Mouse (Mus musculus): ENCODE results near the gene Sec14l2. TPM values are rescaled to one million over a fixed set of nuclear protein-coding genes. Genes with fewer than 3 reads are reported as not detected.

Gene Sec14l2
- polyA plus RNA-seq, 1 experiment = 5.9 TPM

DNA sequence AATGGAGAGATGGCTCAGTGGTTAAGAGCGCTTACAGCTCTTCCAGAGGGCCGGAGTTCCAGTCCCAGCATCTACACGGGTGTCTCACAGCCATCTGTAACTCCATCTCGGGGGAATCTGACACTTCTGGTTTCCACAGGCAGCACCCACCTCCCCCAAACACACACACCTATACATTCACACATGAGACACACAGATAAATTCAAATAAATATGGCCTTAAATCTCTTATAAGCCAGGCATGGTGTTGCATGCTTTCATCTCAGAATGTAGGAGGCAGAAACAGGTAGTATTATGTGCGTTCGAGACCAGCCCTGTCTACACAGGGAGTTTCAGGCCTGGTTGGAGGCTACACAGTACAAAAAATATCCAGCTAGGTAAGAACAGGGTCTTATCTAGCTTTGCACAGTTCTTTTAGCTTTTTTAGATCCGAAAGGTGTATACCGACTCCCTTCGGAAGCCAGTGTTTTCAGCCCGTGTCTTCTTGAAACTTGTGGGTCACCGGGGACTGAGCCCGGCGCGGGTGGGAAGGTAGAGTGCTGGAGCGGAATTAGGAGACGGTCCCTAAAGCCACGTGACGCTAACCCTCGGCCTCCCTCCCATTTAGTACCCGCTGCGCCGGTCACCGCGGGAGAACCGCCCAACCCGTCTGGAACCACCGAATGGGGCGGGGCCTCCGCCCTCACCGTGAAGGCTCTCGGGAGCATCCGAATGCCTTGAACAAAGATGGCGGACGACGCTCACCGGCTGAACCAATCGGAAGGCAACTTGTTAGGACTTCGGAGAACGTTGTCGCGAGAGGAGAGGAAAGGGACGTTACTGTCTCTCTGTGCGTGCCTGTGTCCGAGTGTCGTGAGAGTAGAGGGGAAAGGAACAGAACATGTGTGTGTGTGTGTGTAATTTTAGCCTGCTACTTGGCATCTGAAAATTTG, 26.9 kb downstream of the Sec14l2 start:
- peak; percentile 34; the same call in 1 of the 2 replicates for TF ChIP-seq POLR2A (IDR thresholded peaks at IDR 0.05; ENCODE audit: borderline replicate concordance, extremely low read depth, insufficient read depth, insufficient read length, poor library complexity, severe bottlenecking)
- no peak for TF ChIP-seq CTCF (IDR thresholded peaks at IDR 0.05; ENCODE audit: borderline replicate concordance, extremely low read depth, insufficient read depth, insufficient read length)
- DNase-seq (ENCODE audit: low read depth) = peak; percentile 100

DNA sequence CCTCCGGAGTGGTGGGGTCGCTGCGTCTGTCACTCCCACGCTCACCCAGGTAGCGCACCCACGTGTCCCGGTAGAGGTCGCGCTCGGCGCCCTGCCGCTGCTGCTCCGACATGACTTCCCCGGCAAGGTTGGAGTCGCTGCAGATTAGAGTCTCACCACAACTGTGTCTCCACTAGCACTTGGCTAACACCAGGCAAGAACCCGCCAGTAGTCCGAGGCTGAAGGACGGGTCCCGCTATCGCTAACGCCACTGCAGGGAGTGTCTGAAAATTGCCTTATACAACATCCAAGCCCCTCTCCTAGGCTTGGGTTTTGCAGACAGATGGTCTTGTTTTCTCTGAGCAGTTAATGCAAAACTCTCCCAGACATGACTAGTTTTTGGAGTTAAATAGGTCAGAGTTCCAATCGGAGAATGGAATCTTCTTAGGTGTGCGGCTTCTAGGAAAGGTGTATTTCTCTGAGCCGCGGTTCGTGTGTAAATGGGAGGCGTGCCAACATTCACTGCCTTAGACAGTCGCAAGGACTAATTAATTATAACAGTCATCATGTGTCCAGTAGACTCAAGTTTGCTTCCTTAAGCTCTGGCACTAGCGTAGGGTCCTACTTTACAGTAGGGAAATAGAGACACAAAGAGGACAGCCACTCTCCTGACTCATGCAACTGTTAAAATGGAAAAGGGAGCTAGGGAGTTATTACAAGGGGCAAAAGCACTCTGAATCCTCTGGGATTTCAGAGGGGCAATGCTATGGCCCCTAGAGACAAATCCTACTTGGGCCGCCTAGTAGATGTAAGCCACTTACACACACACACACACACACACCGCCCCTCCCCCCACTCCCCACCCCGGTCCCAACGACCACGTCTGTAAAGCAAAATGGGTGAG, 27.8 kb downstream of the Sec14l2 start, which contains the start of gene Mtfp1:
Mtfp1 (minus strand) TSS at position 275 of the 883 bp plus-strand sequence.
- DNase-seq (ENCODE audit: low read depth) = peak; percentile 84
- TF ChIP-seq CTCF (IDR thresholded peaks at IDR 0.05; ENCODE audit: borderline replicate concordance, extremely low read depth, insufficient read depth, insufficient read length) (peak; percentile 8; the same call in 1 of the 2 replicates), POLR2A (IDR thresholded peaks at IDR 0.05; ENCODE audit: borderline replicate concordance, extremely low read depth, insufficient read depth, insufficient read length, poor library complexity, severe bottlenecking) (no peak)

DNA sequence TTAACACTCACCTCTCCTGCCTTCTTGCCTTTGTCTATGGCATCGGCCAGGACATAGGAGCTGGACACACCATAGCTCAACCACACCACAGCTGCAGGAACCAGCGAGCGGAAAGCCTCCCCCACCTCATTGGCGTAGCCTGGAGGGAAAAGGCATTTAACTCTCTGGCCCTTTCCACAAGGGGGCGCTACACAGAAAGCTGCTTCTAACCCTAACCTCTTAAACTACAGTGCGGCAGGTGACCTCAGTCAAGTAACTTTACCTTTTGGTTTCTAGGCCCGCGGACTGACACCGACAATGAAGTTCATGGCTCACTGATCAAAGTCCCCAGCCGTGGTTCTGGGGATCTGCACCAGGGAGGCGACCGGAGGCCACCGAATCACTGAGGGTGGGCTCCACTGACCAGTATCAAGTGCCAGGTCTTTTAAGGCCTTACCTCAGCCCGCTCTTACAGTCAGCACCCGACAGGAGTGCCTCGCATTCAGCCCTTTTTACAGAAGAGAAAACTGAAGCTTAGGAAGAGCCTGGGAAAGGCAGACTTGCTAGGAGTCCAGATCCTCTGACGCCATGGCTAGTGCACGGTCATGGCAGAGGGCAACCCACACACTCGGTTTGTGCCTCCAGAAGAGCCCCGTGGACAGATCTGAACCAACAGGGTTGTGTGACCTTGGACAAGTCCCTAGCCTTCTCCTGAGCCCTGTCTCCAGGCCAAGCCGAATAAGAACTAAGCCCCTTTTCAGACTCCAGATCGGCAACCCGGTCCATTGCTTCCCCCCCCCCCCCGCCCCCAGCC, 28.6 kb downstream of the Sec14l2 start:
- DNase-seq (ENCODE audit: low read depth) = peak; percentile 50
- TF ChIP-seq CTCF (IDR thresholded peaks at IDR 0.05; ENCODE audit: borderline replicate concordance, extremely low read depth, insufficient read depth, insufficient read length) (peak; percentile 62; the same call in 1 of the 2 replicates), POLR2A (IDR thresholded peaks at IDR 0.05; ENCODE audit: borderline replicate concordance, extremely low read depth, insufficient read depth, insufficient read length, poor library complexity, severe bottlenecking) (no peak)

DNA sequence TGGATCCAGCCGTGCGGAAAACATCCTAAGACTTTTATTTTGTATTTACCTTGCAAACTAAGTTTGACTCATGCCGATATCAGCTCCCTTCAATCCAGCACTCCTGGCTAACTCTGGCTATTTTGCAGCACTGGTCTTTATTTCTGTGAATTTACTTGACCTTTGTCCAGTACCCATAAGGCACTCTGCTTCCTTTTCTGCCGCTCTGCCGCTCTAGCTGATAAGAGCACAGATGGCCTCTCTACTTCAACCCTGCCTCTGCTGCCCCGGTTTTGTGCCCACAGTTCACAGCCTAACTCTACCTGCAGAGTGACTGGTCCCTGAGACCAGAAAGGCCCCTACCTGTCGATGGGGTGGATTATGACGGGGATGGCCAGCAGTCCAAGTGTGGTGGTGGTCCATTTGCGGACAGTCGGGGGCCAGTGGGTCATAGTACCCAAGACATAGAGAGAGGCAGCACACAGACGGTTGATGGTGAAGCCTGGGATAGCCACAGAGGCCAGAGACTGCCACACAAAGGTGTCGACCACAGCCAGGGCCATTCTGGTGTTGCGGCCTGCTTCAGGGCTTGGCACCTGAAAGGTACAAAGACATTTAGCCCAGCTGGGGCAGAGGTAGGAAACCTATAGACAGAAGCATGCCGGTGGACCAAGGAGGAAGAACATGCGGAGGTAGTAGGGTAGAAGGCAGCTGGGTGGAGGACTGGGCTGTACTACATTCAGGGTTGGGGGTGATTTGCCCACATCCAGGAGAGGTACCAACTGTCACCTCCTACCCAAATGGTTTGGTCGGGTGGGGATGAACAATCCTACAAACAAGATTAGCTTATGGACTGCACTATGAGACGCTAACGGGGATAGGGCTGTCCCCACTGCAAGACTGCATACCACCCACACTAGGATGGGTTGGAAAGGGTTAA, 29.5 kb downstream of the Sec14l2 start:
- TF ChIP-seq POLR2A (IDR thresholded peaks at IDR 0.05; ENCODE audit: borderline replicate concordance, extremely low read depth, insufficient read depth, insufficient read length, poor library complexity, severe bottlenecking) (no peak), CTCF (IDR thresholded peaks at IDR 0.05; ENCODE audit: borderline replicate concordance, extremely low read depth, insufficient read depth, insufficient read length) (no peak)
- peak; percentile 19 for DNase-seq (ENCODE audit: low read depth)

DNA sequence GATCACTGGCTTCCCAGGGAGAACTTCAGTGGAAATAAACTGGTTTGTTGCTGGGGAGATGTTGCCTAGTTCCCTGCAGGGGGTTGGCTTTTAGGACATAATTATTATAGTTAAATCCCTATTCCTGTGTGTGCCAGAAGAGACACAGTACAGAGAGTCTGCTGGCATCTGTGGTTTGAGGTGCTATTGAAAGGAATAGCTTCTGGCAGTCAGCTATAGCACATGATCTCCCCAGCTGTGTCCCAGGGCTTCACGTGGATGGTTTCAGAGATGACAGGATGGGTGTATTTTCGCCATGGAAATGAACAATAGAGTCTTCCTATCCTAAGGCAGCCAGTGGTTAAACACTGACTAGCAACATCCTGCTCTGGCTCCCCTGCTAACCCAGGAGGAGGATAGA, 35.9 kb downstream of the Sec14l2 start:
- peak; percentile 33 for DNase-seq (ENCODE audit: low read depth)
- TF ChIP-seq CTCF (IDR thresholded peaks at IDR 0.05; ENCODE audit: borderline replicate concordance, extremely low read depth, insufficient read depth, insufficient read length) (no peak), POLR2A (IDR thresholded peaks at IDR 0.05; ENCODE audit: borderline replicate concordance, extremely low read depth, insufficient read depth, insufficient read length, poor library complexity, severe bottlenecking) (no peak)

DNA sequence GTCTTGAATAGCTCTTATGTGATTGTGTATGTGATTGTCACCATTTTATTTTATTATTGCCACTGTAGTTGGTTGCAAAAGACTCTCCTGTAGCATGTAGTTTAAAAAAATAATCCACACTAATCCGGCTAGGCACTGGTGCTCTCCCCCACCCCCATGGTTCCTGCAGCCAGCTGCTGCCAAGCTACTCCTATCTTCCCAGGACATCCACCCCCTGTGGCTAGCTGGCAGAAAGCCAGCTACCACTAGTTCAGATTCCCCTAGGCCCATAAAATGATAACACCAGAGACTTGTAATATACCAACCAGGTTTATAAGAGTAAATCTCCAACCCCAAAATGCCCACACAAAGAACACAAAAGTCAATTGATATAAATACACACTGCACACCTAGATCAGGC, 37.0 kb downstream of the Sec14l2 start:
- no peak for TF ChIP-seq CTCF (IDR thresholded peaks at IDR 0.05; ENCODE audit: borderline replicate concordance, extremely low read depth, insufficient read depth, insufficient read length)
- TF ChIP-seq POLR2A (IDR thresholded peaks at IDR 0.05; ENCODE audit: borderline replicate concordance, extremely low read depth, insufficient read depth, insufficient read length, poor library complexity, severe bottlenecking) = no peak
- DNase-seq (ENCODE audit: low read depth) = peak; percentile 4

DNA sequence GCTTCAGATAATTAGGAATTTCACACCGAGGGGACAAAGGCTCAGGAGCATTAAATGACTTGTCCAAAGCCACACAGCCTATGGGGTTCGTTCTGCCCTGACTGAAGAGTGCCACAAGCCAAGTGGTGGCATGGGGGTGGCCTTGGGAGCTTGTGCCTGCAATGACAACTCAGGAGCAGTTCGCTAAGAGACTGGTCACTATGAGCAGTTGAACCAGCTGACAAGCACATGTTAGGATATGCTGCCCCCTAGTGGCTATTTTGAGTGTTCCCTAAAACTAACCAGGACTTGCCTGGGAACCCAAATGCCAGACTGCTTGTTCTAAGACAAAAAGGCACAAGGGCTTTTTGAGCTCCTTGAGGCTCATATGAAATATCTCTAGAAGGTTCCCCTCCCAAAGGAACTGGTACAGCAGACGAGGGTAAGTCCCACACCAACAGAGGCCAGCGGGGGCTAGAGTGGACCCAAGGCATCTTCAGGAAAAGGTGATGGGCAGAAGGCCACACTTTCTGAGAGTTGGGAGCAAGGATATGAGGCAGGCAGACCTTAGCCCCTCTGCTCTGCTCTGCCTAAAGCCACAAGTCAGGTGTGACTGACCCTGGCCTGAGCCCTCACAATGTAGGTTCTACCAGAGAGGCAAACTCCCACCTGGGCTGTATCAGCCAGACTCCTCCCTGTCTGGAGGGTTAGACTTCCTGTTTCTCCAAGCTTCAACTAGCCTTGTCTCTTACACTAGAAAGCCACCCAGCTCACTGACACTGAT, 39.7 kb downstream of the Sec14l2 start:
- TF ChIP-seq POLR2A (IDR thresholded peaks at IDR 0.05; ENCODE audit: borderline replicate concordance, extremely low read depth, insufficient read depth, insufficient read length, poor library complexity, severe bottlenecking) (no peak), CTCF (IDR thresholded peaks at IDR 0.05; ENCODE audit: borderline replicate concordance, extremely low read depth, insufficient read depth, insufficient read length) (peak; percentile 82; the same call in 1 of the 2 replicates)
- DNase-seq (ENCODE audit: low read depth) = peak; percentile 89

DNA sequence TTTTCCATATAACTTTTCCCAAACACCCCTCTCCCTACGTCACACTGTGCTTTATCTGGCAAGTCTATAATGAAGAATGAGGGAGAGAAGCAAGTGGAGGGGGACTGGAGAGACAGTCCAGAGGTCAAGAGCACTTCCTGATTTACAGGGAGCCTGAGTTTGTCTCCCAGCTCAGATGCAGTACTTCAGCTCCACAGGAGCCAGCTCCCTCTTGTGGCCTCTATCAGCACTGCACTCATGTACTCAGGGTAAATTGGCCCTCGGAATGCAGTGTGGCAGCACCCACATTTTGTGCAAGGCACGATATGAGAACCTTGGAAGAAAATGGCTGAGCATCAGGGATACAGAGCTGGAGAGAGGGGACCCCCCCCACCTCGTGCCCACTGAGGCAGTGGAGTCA, 43.0 kb downstream of the Sec14l2 start:
- peak; percentile 66 for DNase-seq (ENCODE audit: low read depth)

More for the DNA sequence above, 43.0 kb downstream of the Sec14l2 start:
- peak; percentile 88 for TF ChIP-seq CTCF (IDR thresholded peaks at IDR 0.05; ENCODE audit: borderline replicate concordance, extremely low read depth, insufficient read depth, insufficient read length)
- no peak for TF ChIP-seq POLR2A (IDR thresholded peaks at IDR 0.05; ENCODE audit: borderline replicate concordance, extremely low read depth, insufficient read depth, insufficient read length, poor library complexity, severe bottlenecking)

Data from brain, embryonic 14.5 days (tissue).